Mouse (Mus musculus) kidney, adult 2 months (tissue): Measurements from ENCODE around the gene Gprc5c. TPM values are rescaled to one million over a fixed set of nuclear protein-coding genes. Genes with fewer than 3 reads are reported as not detected.

Experiments
- DNase-seq: peaks from one replicate; pipeline ENCODE4 v3.0.0; 2021
- H3K27ac ChIP-seq: fragments of 200-500 bp; 2 replicates; pipeline ENCODE4 v1.5.1; 2012; ENCODE audit warnings: low read depth, low read length, control low read depth, inconsistent platforms; ENCODE audit not compliant: insufficient read depth
- H3K27me3 ChIP-seq: fragments of 200-500 bp; replicated peaks from 2 replicates; pipeline ENCODE4 v1.6.1; 2012; ENCODE audit warnings: mild to moderate bottlenecking, moderate library complexity, low read length, inconsistent platforms; ENCODE audit not compliant: control insufficient read depth, insufficient read depth
- H3K36me3 ChIP-seq: fragments of 200-500 bp; 2 replicates; pipeline ENCODE4 v1.6.1; 2012; ENCODE audit warnings: mild to moderate bottlenecking, moderate library complexity, low read length, inconsistent platforms; ENCODE audit not compliant: control insufficient read depth, insufficient read depth
- H3K4me1 ChIP-seq: fragments of 200-500 bp; 2 replicates; pipeline ENCODE4 v1.6.1; 2011; ENCODE audit warnings: low read length; ENCODE audit not compliant: control insufficient read depth, insufficient read depth
- H3K4me3 ChIP-seq: fragments of 200-500 bp; 2 replicates; pipeline ENCODE4 v1.5.1; 2011; ENCODE audit warnings: mild to moderate bottlenecking, low read depth, low read length, control low read depth; ENCODE audit not compliant: insufficient read depth
- CTCF ChIP-seq: fragments of 200-500 bp; conservative IDR thresholded peaks from 2 replicates; pipeline ENCODE4 v1.5.1; 2011; ENCODE audit warnings: low read depth, mild to moderate bottlenecking, control low read depth, low read length, moderate library complexity, mixed read lengths; ENCODE audit not compliant: insufficient read depth, insufficient read length
- POLR2A ChIP-seq: fragments of 200-500 bp; IDR thresholded peaks from one replicate; pipeline ENCODE4 v1.6.1; 2011; ENCODE audit warnings: low read depth, low read length, control low read depth
- WGBS: fragments of 180-500 bp; shearing (Covaris S2); methylation state at CpG from one replicate; pipeline ENCODE4 v1.1.7; 2018; 5-methylcytosine and 5-hydroxymethylcytosine counted together
- polyA plus RNA-seq: library from polyadenylated mRNA; depleted of rRNA; stranded (reverse); fragments of >200 nt; gene quantifications from 2 replicates; pipeline ENCODE4 v1.2.3, GENCODE M21; 2012

Gprc5c gene
- polyA plus RNA-seq, 1 experiment: 241 TPM

DNA sequence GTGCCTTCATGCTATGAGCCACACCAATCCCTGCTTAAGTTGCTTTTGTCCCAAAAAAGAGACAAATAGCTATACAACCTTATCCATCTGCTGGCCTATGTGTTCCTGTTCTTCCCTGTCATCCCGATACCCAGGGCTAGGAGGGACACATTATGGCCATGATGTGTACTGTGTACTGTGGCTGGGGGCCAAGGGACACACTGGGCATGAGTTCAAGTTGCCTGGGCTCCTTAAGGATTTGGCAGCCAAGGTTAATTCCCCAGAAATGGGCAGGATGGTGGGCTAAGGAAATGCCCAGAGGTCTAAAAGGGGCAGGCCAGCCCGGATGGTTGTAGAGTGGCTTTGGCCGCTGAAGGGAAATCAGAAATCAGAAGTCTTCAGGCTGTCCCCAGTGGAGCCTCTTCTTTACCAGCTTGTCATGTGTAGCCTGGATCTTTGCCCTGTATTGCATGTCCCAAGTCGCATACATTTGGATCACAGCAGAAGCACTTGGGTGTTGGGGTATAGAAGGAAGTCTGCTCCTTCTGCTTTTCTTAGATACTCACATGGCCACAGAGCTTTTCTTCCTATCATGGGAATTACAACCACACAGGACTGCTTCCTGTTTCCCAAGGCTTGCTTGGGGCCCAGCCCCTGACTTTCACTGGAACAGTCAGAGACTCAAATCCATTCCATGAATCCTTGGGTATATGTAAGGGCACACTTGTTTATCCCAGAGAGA is 33.6 kb downstream of the Gprc5c start:
- 65% methylated on average over 4 of the region's 4 CpGs for WGBS
- Histone ChIP-seq H3K27me3 (no peaks in the 10 kb centered on the region), H3K4me3 (no peak overlapping the region), H3K27ac (no peak overlapping the region), H3K36me3 (no peaks in the 10 kb centered on the region), H3K4me1 (no peaks in the 10 kb centered on the region)
- TF ChIP-seq CTCF: no peak
- no peak for TF ChIP-seq POLR2A
- DNase-seq: peak; percentile 83

DNA sequence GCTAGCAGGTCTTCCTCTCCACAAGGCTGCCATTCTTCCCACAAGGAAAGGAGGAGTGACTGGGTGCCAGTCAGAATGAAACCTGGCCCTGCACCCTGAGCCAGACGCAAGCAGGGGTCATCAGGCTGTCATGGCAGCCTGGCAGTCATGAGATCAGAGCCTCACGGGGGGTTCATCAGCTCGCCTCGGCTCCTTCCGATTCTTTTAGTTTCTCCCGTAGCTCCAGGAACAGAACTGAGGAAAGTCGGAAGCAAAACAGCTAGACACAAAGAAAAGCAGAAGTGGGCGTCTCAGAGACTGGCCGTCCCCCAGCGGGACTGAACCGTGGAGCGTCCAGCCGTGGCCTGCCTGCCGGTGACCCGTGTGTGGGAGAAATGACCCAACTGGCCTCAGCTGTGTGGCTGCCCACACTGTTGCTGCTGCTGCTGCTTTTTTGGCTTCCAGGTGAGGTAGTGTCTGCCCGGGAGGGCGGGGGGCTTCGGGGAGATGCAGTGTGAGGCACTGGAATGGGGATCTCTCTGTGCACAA is 39.1 kb downstream of the Gprc5c start, which contains the start of gene Cd300a:
Gene Cd300a, plus strand, starts transcription at position 51 of the 528 bp plus-strand sequence.
- TF ChIP-seq POLR2A (no peak), CTCF (no peak)
- Histone ChIP-seq H3K4me3 (no peak within 1 kb of the TSS), H3K27me3 (no peaks in the 10 kb centered on the region), H3K4me1 (no peaks in the 10 kb centered on the region), H3K27ac (no peak within 1 kb of the TSS), H3K36me3 (no peaks in the 10 kb centered on the region)
- no peak for DNase-seq
- WGBS: 37% methylated on average over 18 of the region's 18 CpGs

- Histone ChIP-seq H3K36me3 (no peaks in the 10 kb centered on the region), H3K4me3 (no peak overlapping the region), H3K4me1 (no peaks in the 10 kb centered on the region), H3K27ac (no peak overlapping the region), H3K27me3 (no peaks in the 10 kb centered on the region)
- no peak for TF ChIP-seq POLR2A
- TF ChIP-seq CTCF: no peak
- no peak for DNase-seq
- 42% methylated on average over 5 of the region's 5 CpGs for WGBS
These were observed 39.6 kb downstream of the Gprc5c start for GRCm38 (mm10) chr11:114890542-114890941.

GRCm38 (mm10) chr11:114896085-114896484 is 45.1 kb downstream of the Gprc5c start:
- H3K27me3 ChIP-seq: no peaks in the 10 kb centered on the region
- no peak for DNase-seq
- no peak for TF ChIP-seq POLR2A
- no peak for TF ChIP-seq CTCF
- no peaks in the 10 kb centered on the region for H3K36me3 ChIP-seq
- WGBS: 84% methylated on average over 3 of the region's 3 CpGs
- H3K4me3 ChIP-seq: no peak overlapping the region
- no peaks in the 10 kb centered on the region for H3K4me1 ChIP-seq
- H3K27ac ChIP-seq: no peak overlapping the region

GRCm38 (mm10) chr11:114898026-114898425 is 47.1 kb downstream of the Gprc5c start:
- TF ChIP-seq CTCF (no peak), POLR2A (no peak)
- 33% methylated on average over 1 of the region's 1 CpGs for WGBS
- no peaks in the 10 kb centered on the region for H3K4me1 ChIP-seq
- no peak overlapping the region for H3K4me3 ChIP-seq
- no peak overlapping the region for H3K27ac ChIP-seq
- no peaks in the 10 kb centered on the region for H3K27me3 ChIP-seq
- H3K36me3 ChIP-seq: no peaks in the 10 kb centered on the region
- peak; percentile 33 for DNase-seq

DNA sequence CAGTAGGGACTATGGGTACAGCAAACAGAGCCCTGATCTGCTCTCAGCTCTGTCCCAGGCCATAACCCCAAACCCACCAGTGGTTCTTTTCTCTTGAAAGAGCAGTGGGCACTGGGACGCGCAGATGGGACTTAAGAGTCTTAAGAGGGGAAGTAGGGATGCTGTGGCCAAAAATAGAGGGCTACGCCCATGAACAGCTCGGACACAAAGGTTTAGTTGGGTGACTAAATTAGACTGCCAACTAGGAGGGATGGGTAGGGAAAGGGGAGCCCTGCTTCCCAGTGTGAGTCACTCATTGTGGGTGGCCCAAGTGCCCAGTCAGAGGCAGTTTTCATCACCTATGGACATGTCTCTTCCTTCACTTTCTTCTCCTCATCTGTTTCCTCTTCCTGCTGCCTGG is 52.3 kb downstream of the Gprc5c start:
- no peaks in the 10 kb centered on the region for H3K4me1 ChIP-seq
- no peaks in the 10 kb centered on the region for H3K36me3 ChIP-seq
- TF ChIP-seq CTCF: no peak
- TF ChIP-seq POLR2A: no peak
- 92% methylated on average over 4 of the region's 4 CpGs for WGBS
- H3K27ac ChIP-seq: no peak overlapping the region
- H3K4me3 ChIP-seq: no peak overlapping the region
- H3K27me3 ChIP-seq: no peaks in the 10 kb centered on the region
- DNase-seq: no peak

- 81% methylated on average over 4 of the region's 4 CpGs for WGBS
- Histone ChIP-seq H3K36me3 (no peaks in the 10 kb centered on the region), H3K4me1 (no peaks in the 10 kb centered on the region), H3K27ac (no peak overlapping the region), H3K4me3 (no peak overlapping the region), H3K27me3 (no peaks in the 10 kb centered on the region)
- TF ChIP-seq POLR2A: no peak
- TF ChIP-seq CTCF: no peak
- DNase-seq: no peak
These were observed 56.6 kb downstream of the Gprc5c start for GRCm38 (mm10) chr11:114907567-114907966.
